Mouse (Mus musculus) adrenal gland, adult 18-20 months (tissue): ENCODE measurements around the gene 4833439L19Rik. TPM values are rescaled to one million over a fixed set of nuclear protein-coding genes. Genes with fewer than 3 reads are reported as not detected.

Experiments used
- DNase-seq, 2 experiments: peaks; one replicate each; pipeline ENCODE4 v3.0.0; 2021 to 2022; ENCODE audit warnings: low spot score in 2 of 2
- microRNA-seq, 2 experiments: library from miRNA; unstranded; fragments of <30 nt; microRNA quantifications; one replicate each; pipeline ENCODE4 v1.2.0; 2021; ENCODE audit warnings: borderline number of aligned reads in 2 of 2
- total RNA-seq, 2 experiments: library from RNA; stranded (reverse); gene quantifications; 1 replicate in 1 of 2; 2 replicates in 1 of 2; pipeline ENCODE4 v1.2.3; 2021

The 4833439L19Rik gene
- total RNA-seq, 2 experiments from 2014 or later = 177 to 178 TPM

DNA sequence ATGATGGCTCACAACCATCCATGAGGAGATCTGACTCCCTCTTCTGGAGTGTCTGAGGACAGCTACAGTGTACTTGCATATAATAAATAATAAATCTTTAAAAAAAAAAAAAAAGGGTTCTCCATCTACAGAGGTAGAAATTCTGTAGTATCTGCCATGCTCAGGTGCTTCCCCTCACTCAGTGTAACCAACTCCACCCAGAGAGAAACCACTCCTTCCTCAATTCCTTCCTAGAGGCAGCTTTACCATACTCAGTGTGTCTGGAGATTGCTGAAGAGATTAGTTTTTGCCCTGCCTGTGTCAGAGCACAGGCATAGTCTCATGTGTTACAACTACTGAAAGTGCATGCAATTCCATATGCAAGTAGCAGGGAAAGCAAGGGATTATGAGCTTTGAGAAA is 33.1 kb downstream of the 4833439L19Rik start:
- no peak for DNase-seq

DNA sequence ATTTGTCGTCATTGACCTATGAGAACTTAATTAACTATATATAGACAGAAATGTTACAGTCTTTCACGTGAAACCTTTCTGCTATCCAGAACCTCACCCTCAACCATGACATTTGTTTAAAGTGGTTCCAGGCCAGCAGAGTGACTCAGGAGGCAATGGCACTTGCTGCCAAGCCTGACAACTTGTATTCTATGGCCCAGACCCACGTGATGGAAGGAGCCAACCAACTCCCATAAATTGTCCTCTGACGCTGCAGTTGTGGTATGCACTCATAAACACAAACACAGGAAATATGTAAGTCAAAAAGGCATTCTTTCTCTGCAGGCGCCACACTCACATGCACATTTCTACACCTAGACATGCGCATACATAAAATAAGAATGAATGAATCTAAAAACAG is 38.1 kb downstream of the 4833439L19Rik start:
- peak in 1 of 2 experiments; percentile 14 for DNase-seq

DNA sequence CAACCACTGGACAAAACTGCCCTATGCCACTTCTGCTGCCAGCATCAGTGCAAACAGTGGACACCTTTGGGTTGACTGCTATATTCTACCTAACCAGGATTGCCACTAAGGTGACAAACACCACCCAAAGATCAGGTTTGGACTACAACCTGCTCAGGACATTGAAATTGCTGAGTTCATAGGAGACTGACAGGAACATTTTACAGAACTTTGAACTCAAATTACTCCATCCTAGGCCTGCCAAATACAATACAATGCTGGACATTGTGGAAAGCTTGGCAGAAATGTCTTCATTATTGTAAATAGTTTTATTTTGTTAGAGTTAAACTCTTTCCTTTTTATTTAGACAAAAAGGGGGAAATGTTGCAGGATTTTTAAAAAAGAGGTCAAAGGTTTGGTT is 44.1 kb downstream of the 4833439L19Rik start:
- DNase-seq = no peak

DNA sequence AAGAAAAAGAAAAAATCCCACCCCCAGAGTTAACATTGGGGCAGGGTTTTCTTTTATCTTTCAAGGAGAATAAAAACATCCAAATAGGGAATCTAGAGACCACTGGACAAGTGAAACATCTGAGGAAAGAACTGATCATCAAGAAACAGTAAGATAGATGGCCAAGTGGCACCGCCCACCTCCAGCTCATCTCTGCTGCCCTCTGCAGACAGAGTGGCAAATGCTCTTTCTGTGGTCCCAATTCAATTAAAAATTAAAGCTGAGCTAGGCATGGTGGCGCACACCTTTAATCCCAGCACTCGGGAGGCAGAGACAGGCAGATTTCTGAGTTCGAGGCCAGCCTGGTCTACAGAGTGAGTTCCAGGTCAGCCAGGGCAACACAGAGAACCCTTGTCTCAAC is 45.0 kb downstream of the 4833439L19Rik start:
- peak in 1 of 2 experiments; percentile 18 for DNase-seq

DNA sequence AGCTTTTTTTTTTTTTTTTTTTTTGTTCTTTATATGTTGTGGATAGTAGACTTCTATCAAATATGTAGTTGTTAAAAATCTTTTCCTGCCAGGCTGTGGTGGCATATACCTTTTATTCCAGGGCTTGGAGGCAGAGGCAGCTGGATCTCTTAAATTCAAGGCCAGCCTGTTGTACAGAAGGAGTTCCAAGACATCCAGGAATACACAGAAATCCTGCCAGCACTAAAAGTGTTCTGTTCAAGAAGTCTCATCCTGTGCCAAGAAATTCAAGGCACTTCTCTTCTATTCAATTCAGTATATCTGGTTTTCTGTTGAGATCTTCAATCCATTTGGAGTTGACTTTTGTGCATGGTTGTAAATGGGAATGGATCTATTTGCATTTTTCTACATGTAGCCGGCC is 59.3 kb downstream of the 4833439L19Rik start:
- DNase-seq = no peak

DNA sequence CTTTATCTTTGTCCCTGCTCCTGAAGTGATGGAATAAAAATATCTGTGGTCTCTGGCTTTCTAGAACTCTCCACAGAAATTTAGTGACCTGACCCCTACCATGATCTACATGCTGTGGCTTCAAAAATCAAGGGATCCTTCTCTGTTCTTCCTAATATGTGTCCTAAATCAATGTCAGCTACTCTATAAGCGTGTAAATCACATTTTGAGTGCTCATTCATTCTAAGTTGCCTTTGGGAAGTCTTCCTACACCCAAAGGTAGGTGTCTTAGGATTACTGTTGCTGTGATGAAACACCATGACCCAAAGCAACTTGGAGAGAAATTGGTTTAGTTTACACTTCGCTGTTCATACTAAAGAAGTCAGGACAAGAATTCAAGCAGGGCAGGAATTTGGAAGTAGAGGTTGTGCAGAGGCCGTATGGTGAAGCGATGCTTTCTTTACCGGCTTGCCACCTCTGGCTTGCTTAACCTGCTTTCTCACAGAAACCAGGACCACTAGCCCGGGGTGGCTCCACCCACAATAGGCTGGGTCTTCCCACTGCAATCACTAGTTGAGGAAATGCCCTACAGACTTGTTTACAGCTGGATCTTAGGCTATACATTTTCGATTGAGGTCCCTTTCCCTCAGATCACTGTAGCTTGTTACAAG is 60.5 kb downstream of the 4833439L19Rik start:
- DNase-seq = no peak

DNA sequence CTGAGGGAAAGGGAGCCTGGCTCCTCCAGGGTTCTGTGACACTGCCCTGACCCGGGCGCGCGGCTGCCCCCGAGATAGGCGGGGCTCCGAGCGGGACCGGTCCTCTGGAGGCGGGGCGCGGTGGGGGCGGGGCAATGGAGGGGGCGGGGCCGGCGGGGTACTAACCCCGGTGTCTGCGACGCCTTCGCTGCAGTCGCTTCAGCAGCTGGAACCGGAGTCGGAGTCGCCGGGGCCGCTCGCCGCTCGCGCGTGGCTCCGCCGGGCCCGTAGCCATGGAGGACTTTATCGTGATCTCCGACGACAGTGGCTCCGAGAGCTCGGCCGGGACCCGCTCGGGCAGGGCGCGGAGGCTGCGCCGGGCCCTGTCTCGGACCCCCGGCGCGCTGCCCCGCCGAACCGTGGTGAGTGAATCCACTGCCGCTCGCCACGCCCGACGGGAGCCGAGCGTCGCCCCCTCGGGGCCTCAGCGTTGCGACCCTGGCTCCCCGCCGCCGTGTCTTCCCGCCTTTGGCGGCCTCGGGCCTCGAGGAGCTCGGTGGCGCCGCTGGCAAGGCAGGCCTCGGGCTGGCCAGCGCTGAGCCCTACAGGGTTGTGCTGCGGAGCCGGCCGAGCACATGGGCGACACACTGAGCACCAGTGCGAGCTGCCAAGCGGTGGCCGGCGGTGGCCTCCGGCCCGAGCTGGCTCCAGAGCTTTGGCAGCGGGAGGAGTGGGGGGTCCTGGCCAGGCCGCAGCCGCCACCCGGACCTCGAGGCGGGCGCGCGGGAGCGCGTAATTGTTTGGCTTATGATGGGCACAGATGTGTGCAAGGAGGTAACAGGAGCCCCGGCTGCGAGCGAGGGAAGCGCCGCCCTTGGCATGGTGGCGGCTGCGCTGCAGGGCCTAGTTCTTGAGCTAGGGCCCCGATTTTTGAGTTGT is 61.4 kb downstream of the 4833439L19Rik start, which contains the start of gene Simc1:
Gene Simc1, plus strand, starts transcription at position 176 of the 918 bp plus-strand sequence.
- DNase-seq = peak; percentile 85

DNA sequence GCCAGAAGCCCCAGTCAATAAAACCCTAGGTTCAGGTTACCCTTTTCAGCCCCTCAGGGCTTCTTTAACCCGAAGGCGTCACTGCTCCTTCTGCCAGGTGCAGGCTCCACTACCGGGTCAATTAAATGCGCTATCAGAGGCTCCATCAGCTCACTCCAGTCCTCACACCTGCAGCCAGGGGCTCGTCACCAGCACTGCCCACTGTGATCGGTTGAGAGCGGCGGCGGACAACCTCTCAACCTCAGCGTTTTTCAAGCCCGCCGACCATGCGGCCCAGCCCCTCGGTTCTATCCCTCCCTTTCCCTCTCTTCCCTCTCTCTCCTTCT is 62.0 kb downstream of the 4833439L19Rik start:
- no peak for DNase-seq

DNA sequence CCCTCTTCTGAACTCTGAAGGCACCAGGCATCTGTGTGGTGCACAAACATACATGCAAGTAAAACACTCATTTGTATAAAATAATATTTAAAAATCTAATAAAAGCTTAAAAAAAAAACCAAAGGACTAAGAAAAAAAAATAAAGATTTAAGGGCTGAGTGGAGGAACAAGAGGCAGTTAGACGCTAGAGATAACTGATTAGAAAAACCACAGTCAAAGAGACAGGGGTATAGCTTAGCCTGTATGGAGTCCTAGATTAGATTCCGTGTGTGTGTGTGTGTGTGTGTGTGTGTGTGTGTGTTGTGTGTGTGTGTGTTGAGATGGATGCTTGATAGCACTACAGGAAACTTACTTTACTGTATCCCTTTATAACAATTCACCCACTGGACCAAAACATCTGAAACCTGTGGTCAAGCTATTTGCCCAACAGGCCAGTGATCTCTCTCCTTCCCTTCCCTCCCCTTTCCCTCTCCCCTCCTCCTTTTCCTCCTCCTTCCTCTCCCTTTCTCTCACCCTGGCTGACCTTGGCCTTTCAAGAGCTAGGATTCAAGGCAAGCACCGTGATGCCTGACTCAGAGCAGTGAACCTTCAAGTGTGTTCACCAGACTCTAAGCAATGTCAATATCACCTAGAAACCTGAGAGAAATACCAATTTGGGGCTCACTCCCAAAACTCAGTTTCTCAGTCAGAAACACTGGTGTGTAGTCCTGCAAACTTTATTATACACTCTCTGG is 63.1 kb downstream of the 4833439L19Rik start:
- DNase-seq = peak; percentile 27 to 30

DNA sequence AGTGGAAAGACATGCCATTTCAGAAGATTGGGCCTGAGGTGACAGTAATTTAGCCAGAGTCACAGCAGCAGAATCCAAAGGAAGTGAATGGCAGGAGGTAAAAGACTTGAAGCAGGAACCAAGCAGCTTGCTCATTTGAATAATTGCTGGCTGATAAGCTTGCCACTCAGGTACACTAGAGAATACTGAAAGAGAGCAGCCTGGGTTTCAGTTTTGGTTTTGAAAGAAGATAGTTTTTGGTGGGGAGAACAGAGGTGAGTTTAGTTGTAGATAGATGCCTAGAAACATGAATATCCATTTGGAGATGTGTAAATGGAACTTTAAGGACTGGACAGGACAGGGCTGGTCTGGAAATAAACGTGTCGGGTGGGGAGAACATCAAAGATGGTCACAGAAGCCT is 63.9 kb downstream of the 4833439L19Rik start:
- no peak for DNase-seq

Small RNAs within 50 kb of the gene (microRNA-seq; reads per million reads assigned to microRNA genes)
- gene Gm24195 = 0 reads per million in 2 experiments

Other genes starting within 250 kb of the 4833439L19Rik start
- 10 to 100 TPM; 20.9 to 21.3 TPM for gene Cplx2, start 194.1 kb downstream of the 4833439L19Rik start, total RNA-seq
- 10 to 100 TPM; 32.9 to 41.2 TPM for gene Thoc3, start 96.6 kb downstream of the 4833439L19Rik start, total RNA-seq
- gene Simc1, start 61.7 kb downstream of the 4833439L19Rik start, total RNA-seq = 10 to 100 TPM; 18.4 to 28.0 TPM
- gene Arl10, start 9.6 kb upstream of the 4833439L19Rik start, total RNA-seq = 10 to 100 TPM; 40.6 to 45.2 TPM
- 10 to 100 TPM; 59.7 to 69.7 TPM for gene Nop16, start 24.7 kb upstream of the 4833439L19Rik start, total RNA-seq
- gene Higd2a, start 24.8 kb upstream of the 4833439L19Rik start, total RNA-seq = 100 to 1,000 TPM; 222 to 239 TPM
- gene Cltb, start 45.9 kb upstream of the 4833439L19Rik start, total RNA-seq = 100 to 1,000 TPM in 1 of 2 experiments, 10 to 100 TPM in 1; 78.8 to 149 TPM
- gene Faf2, start 56.3 kb upstream of the 4833439L19Rik start, total RNA-seq = 10 to 100 TPM; 62.3 to 83.1 TPM
- gene Rnf44, start 128.5 kb upstream of the 4833439L19Rik start, total RNA-seq = 100 to 1,000 TPM in 1 of 2 experiments, 10 to 100 TPM in 1; 98.4 to 123 TPM
- under 1 TPM in 1 of 2 experiments, not detected in 1; 0.17 TPM for gene Cdhr2, start 136.0 kb upstream of the 4833439L19Rik start, total RNA-seq
- 1 to 10 TPM; 2.5 to 3.2 TPM for gene Gprin1, start 184.4 kb upstream of the 4833439L19Rik start, total RNA-seq
- 1 to 10 TPM; 1.8 to 3.3 TPM for gene Sncb, start 201.2 kb upstream of the 4833439L19Rik start, total RNA-seq
- gene Eif4e1b, start 218.6 kb upstream of the 4833439L19Rik start, total RNA-seq = not detected
- gene Tspan17, start 223.9 kb upstream of the 4833439L19Rik start, total RNA-seq = 10 to 100 TPM; 32.6 to 46.1 TPM